Mouse (Mus musculus) urinary bladder, postnatal 10 days (tissue): ENCODE measurements around the gene Csrnp1.

Source experiments
- DNase-seq: peaks from one replicate; pipeline ENCODE4 v3.0.0; 2022; ENCODE audit warnings: low spot score

Gene Csrnp1

GRCm38 (mm10) chr9:119945173-119945900, 39.1 kb downstream of the Csrnp1 start:
- DNase-seq, result no peak

- DNase-seq, result no peak
Measured at GRCm38 (mm10) chr9:119943326-119943725, 41.1 kb downstream of the Csrnp1 start.

GRCm38 (mm10) chr9:119941861-119942260, 42.6 kb downstream of the Csrnp1 start:
- DNase-seq, result no peak

GRCm38 (mm10) chr9:119941407-119941806, 43.1 kb downstream of the Csrnp1 start:
- no peak for DNase-seq

GRCm38 (mm10) chr9:119939646-119940045, 44.8 kb downstream of the Csrnp1 start:
- no peak for DNase-seq

DNA sequence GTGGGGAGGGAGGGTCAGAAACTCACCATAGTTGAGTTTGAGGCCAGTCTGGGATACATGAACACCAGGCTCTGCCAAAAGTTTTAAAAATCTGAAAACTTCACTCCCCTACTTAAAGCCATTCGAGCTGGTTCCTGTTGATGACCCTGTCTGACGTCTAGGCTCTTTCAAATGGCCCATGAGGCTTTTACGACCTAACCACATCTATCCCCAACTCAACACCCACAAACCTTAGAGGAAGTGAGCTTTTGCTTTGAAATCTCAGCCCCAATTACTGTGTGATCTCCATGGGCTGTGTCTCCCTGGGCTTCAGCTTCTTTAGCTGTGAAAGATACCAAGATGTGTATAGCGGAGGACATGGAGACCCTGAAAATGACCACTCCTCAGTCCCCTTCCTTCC, 46.0 kb downstream of the Csrnp1 start:
- DNase-seq, result no peak

DNA sequence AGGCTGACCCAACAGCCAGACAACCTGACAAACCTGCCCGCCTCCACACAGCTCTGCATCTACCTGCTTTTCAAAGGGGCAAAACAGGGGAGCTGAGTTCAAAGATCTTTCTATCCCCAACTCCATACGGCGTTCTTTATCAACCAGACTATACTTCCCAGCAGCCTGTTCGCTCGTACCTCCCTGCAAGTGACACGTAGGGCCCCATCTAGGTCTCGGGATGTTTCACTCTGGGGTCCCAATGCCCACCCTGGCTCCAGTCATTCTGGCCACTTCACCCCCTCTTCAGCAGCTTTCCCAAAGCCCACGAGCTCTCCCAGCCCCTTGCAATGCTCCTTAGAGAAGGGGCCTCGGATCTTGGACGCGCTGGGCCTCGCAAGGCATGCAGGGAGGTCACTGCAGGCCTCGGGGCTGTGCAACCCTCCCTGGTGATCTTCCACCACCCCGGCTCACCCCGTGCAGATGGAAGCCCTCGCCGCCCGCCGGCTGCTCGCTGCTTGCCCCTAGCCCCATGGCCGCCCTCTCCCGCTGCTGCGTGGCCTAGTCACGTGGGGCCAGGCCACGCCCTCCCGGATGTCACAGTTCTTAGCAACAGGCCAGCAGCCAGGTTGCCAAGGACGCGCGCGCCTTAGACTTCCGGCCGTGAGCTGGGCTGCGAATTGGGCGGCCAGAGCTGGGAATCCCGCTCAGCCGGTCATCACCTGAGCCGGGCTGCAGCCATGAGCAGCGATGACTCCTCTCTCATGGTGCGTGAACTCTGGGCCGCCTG, 47.3 kb downstream of the Csrnp1 start, which contains the start of the genes Gorasp1 and Ttc21a:
Gorasp1 (minus strand) TSS at position 561 of the 769 bp plus-strand sequence.
Ttc21a (plus strand) TSS at position 602 of the 769 bp plus-strand sequence.
- DNase-seq, result peak; percentile 85

DNA sequence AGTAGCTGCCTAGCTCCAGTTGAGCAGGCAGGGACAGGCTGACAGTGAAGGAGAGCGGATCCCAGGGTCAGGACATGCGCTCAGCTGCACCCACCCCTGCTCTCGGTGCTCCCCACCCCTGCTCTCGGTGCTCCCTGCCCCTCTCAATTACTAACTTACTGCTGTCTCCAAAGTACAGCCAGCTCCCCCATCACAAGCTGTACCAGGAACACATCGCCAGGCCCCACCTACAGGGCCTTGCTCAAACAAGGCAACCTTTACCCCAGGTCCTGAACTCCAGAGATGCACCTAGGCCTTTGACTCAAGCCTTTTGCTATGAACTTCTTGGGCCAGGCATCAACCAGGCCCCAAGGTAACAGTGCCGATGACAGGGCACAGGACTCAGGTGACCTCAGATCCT, 50.8 kb downstream of the Csrnp1 start:
- no peak for DNase-seq

GRCm38 (mm10) chr9:119932358-119932757, 52.1 kb downstream of the Csrnp1 start:
- no peak for DNase-seq

- DNase-seq, result no peak
Measured at GRCm38 (mm10) chr9:119926497-119926896, 58.0 kb downstream of the Csrnp1 start.

GRCm38 (mm10) chr9:119925729-119926128, 58.7 kb downstream of the Csrnp1 start:
- DNase-seq, result no peak

DNA sequence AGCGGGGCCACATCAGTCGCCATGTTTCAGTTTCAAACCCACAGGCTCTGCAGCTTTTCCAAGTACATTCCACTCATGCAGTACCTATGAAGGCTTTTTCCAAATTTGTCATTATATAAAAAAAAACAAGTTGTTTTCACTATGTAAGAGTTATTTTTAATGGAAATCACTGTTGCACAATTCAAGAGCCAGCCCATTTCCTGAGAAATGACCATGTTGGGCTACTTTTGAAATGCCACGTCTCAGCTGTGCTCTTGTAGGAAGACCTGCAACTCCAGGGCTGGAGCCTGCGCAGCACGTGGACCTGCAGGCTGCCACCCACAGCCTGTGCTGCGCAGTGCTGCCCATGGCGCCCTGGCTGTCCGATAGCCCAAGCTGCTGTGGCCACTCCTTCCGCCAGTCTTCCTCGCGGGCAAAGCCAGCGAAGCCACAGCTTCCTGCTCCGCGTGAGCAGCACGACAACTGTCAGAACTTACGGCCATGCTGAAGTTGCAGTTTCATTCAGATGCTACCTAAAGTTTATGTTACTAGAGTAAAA, 59.3 kb downstream of the Csrnp1 start:
- no peak for DNase-seq

- DNase-seq, result no peak
Measured at GRCm38 (mm10) chr9:119923462-119923861, 61.0 kb downstream of the Csrnp1 start.
